Mouse (Mus musculus) erythroblast, embryonic 14.5 days (primary cell): ENCODE results near the gene Fli1.

Experiments used
- GATA1 ChIP-seq: IDR thresholded peaks from 2 replicates; pipeline ENCODE4 v1.6.1; 2012; ENCODE audit warnings: low read length, inconsistent platforms, mixed read lengths
- TAL1 ChIP-seq: IDR thresholded peaks from 3 replicates; pipeline ENCODE4 v1.6.1; 2012; ENCODE audit warnings: low read length, inconsistent platforms, mixed read lengths

DNA sequence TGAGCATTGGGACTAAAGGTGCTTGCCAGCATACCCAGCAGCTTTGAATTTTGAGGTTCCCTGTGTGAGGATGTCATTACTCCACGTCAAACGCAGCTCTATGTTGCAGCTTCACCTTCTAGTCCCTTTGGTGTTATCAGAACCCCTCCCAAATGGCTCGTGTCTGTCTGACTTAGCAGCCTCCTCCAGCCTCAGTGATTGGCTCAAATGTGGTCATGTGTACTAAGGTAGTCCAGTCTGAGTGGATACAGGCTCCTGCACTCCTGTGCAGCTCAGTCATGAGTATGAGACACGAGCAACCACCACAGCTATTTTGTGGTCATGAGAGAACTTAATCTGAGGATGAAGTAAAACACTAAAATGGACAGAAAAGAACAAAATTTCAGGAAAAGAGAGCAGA is 31.0 kb upstream of the Fli1 start:
- TF ChIP-seq TAL1 (no peak), GATA1 (no peak)
